Mouse (Mus musculus) right cerebral cortex, adult 18-20 months (tissue): Measurements from ENCODE around the gene Gm49358.

ENCODE experiments used
- DNase-seq: peaks from one replicate; pipeline ENCODE4 v3.0.0; 2022; ENCODE audit warnings: mixed read lengths

The Gm49358 gene

GRCm38 (mm10) chr10:86778398-86779116 lies 14.8 kb downstream of the Gm49358 start, which contains the start of gene Nt5dc3:
Gene Nt5dc3 (plus strand): TSS chr10:86779005.
- peak; percentile 95 for DNase-seq

GRCm38 (mm10) chr10:86779117-86779755 lies 15.5 kb downstream of the Gm49358 start:
- peak; percentile 25 for DNase-seq

- DNase-seq = no peak
These were observed 16.2 kb downstream of the Gm49358 start for GRCm38 (mm10) chr10:86779816-86780500.

- no peak for DNase-seq
These were observed 17.9 kb downstream of the Gm49358 start for GRCm38 (mm10) chr10:86781641-86782040.

- no peak for DNase-seq
These were observed 18.9 kb downstream of the Gm49358 start for GRCm38 (mm10) chr10:86782656-86783055.

GRCm38 (mm10) chr10:86783561-86783960 lies 19.8 kb downstream of the Gm49358 start:
- DNase-seq = no peak

- no peak for DNase-seq
These were observed 20.4 kb downstream of the Gm49358 start for GRCm38 (mm10) chr10:86784126-86784675.

GRCm38 (mm10) chr10:86785396-86785795 lies 21.6 kb downstream of the Gm49358 start:
- no peak for DNase-seq

- no peak for DNase-seq
These were observed 22.3 kb downstream of the Gm49358 start for GRCm38 (mm10) chr10:86786083-86786482.

GRCm38 (mm10) chr10:86788193-86788592 lies 24.4 kb downstream of the Gm49358 start:
- DNase-seq = no peak

- no peak for DNase-seq
These were observed 25.4 kb downstream of the Gm49358 start for GRCm38 (mm10) chr10:86789146-86789672.

GRCm38 (mm10) chr10:86791507-86792184 lies 27.9 kb downstream of the Gm49358 start:
- no peak for DNase-seq

GRCm38 (mm10) chr10:86793509-86793951 lies 29.8 kb downstream of the Gm49358 start:
- no peak for DNase-seq

GRCm38 (mm10) chr10:86794196-86794595 lies 30.4 kb downstream of the Gm49358 start:
- DNase-seq = no peak

- DNase-seq = peak; percentile 48
These were observed 31.2 kb downstream of the Gm49358 start for GRCm38 (mm10) chr10:86794794-86795535.

GRCm38 (mm10) chr10:86796073-86796741 lies 32.4 kb downstream of the Gm49358 start:
- no peak for DNase-seq

GRCm38 (mm10) chr10:86807362-86807761 lies 43.6 kb downstream of the Gm49358 start:
- no peak for DNase-seq

GRCm38 (mm10) chr10:86808013-86808758 lies 44.4 kb downstream of the Gm49358 start:
- DNase-seq = no peak

- DNase-seq = peak; percentile 63
These were observed 46.2 kb downstream of the Gm49358 start for GRCm38 (mm10) chr10:86810000-86810399.

GRCm38 (mm10) chr10:86810612-86811011 lies 46.8 kb downstream of the Gm49358 start:
- DNase-seq = no peak
